Mouse (Mus musculus): ENCODE data around the gene Elovl5.

Elovl5 gene

GRCm38 (mm10) chr9:77917074-77917621 lies at the start of gene Elovl5:
Gene Elovl5 (plus strand): TSS chr9:77917364.
- DNase-seq (ENCODE audit: low read depth, low spot score) = peak; percentile 92

DNA sequence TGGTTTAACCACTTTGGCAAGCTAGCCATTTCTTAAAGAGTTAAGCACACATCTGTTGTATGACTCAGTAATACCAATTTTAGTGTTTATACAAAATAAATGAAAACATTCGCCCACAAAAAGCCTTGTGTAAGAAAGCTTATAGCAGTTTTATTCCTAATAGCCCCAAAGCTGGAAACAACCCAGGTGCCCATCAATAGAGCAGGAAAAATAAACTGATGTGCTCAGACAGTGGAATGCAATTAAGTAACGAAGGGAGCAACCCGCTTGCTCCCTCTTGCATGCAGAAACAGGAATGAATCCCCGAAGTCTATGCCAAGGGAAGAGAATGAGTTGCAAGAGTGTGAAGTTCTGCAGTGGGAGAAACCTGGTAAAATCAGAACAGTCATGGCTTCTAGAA lies 25.7 kb upstream of the Elovl5 start:
- no peak for DNase-seq (ENCODE audit: low read depth, low spot score)

GRCm38 (mm10) chr9:77898551-77898950 lies 18.6 kb upstream of the Elovl5 start:
- DNase-seq (ENCODE audit: low read depth, low spot score) = no peak

DNA sequence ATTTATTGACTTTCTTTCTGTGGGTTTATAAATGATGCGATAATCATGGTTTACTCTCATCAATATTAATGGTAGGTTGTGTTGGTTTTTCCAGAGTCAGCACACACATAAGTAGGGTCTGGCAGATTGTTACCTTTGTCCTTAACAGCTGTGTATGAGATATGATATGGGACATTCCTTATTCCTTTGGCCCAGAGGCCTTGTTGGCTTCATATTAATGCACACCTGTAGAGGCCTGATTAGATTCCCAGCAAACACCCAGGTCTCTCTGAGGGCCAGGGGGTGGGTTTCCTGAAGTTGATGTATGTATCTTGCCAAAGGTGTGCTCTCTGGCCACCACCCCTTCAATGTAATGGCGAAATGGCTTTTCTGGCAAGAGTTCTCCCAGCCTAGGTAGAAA lies 13.0 kb upstream of the Elovl5 start:
- DNase-seq (ENCODE audit: low read depth, low spot score) = no peak

DNA sequence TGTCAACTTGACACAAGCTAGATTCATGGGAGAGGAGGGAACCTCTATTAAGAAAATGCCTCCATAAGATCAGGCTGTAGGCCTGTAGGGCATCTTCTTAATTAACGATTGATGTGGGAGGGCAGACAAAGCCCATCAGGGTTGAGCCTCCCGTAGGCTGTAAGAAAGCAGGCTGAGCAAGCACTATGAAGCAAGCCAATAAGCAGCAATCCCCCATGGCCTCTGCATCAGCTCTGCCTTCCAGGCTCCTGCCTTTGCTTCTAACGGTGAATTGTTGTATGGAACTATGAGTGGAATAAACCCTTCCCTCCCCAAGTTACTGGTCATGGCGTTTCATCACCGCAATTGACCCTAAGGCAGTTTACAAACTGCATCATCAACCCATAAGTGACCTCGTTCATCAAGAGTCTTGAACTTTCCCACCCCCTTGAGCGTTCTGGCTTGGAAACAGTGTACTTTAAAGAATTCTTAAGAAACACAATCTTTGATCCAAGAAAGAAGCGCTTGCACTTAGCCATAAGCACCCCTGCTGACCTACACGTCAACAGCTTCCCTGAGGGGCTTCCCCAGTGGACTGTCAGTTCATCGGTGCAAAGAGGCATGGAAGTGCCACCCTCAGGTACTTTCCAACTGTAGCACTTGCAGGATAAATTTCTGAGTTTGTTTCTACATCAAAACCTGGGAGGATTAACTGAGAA lies 7.4 kb upstream of the Elovl5 start:
- DNase-seq (ENCODE audit: low read depth, low spot score) = no peak

DNA sequence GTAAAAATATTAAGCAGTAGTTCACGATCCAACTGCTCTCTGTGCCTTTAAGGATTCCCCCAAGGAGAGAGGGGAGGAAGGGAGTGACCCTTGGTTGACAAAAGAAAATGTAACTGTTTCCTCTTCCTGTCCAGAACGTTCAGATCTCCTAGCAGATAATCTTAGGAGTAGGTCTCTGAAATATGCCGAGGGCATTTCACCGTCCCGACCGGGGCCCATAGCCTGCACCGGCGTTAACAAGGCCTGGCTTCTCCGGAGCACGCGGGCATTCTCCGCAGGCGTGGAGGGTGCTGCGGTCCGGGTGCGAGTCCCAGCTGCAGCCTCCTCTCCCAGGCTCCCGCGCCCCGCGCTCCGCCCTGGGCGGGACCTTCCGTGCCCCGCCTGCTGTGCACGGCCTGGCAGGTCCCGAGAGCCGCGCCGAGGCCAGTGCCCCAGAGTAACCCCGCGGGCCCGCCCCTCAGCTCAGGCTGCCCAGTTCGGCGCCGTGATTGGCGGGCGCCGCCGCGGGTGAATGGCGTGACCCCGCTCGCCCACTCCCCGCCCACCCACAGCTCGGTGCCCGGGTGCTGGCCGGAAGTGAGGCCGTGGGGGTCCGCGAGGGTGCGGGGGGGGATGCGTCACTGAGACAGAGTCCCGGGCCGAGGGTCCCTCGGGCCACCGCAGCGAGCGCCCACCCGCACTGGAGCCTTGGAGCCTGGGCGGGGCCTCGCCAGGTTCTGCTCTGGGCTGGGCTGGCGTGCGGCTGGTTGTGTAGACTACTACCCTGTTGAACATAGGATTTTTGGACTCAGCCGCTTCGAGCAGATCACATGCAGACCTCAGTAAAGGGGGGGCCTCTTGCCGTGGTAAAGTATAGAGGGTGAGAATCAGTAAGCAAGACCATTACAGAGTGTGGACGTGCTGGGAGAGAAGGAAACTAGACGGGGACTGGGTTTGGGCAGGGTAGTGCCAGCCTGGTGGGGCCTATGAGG lies 6.6 kb upstream of the Elovl5 start:
- peak; percentile 52 for DNase-seq (ENCODE audit: low read depth, low spot score)

- DNase-seq (ENCODE audit: low read depth, low spot score) = no peak
Measured at GRCm38 (mm10) chr9:77911508-77912229, 5.5 kb upstream of the Elovl5 start.

DNA sequence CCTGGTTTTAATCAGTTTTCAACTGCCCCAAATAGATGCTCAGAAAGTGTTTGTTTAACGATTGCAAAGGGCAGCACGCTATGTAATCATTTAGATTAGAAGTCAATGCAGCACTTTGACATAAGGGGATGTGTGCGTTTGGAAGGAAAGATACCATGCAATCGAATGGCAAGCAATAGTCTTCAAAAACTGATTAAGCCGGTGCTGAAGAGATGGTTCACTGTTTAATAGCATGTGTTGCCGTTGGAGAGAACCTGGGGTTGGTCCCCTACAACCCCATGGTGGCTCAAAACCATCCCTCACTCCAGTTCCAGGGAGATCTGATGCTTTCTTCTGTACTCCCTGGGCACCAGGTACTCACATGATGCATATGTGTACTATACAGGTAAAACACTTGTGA lies 4.9 kb upstream of the Elovl5 start:
- no peak for DNase-seq (ENCODE audit: low read depth, low spot score)

- DNase-seq (ENCODE audit: low read depth, low spot score) = no peak
Measured at GRCm38 (mm10) chr9:77914616-77915015, 2.5 kb upstream of the Elovl5 start.

GRCm38 (mm10) chr9:77915791-77916190 lies 1.4 kb upstream of the Elovl5 start:
- no peak for DNase-seq (ENCODE audit: low read depth, low spot score)

- DNase-seq (ENCODE audit: low read depth, low spot score) = no peak
Measured at GRCm38 (mm10) chr9:77917622-77918131, 513 bp downstream of the Elovl5 start.

DNA sequence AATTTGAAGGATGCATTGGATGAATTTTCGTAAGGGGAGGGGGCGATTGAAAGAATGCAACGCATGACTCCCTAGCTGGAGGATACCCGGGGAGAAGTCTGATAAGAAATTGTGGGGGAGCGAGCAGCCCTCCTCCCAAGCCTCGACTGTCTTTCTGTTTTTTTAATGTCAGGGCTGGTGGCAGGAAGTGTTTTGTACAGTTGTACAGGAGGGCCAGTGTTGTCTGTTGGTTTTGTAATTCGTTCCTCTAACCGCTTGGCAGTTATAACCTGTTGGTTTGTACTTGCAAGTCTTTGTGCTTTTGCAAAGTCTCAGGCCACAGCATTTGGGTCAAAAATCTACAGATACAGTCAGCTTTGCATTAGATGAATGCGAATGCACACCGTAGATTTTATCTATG lies 1.0 kb downstream of the Elovl5 start:
- no peak for DNase-seq (ENCODE audit: low read depth, low spot score)

DNA sequence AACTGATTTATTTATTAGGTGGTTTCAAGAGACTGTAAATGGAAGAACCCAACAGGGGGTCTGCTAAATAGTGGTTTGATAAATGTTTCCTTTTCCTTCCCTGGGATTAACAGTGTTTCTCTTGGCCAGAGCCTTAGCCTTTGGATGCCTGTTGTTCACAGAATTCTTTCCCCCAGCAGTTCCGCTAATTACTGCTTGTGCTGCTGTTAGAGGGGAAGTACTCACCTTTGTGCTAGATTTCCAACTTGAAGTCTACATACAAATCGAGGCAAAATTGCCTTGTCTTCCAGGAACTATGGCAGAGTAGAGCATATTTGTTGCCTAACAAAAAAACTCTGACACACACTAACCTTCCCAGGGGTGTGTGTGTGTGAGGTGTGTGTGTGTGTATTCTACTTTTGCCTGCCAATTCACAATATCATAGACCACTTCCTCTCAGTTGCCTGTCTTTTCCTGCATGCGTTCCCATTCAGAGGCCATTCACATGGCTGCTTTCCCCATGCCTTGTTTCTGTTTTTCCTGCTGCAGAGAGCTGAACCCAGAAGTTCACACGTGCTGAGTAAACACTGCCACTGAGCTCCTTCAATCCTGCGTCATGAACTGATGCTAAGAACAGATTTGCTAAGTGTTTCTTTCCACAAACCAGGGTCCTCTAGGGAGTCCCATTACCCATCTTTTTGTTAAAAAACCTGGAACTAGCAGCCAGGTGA lies 2.0 kb downstream of the Elovl5 start:
- no peak for DNase-seq (ENCODE audit: low read depth, low spot score)

GRCm38 (mm10) chr9:77920481-77920880 lies 3.3 kb downstream of the Elovl5 start:
- DNase-seq (ENCODE audit: low read depth, low spot score) = no peak

- DNase-seq (ENCODE audit: low read depth, low spot score) = no peak
Measured at GRCm38 (mm10) chr9:77921366-77922260, 4.4 kb downstream of the Elovl5 start.

DNA sequence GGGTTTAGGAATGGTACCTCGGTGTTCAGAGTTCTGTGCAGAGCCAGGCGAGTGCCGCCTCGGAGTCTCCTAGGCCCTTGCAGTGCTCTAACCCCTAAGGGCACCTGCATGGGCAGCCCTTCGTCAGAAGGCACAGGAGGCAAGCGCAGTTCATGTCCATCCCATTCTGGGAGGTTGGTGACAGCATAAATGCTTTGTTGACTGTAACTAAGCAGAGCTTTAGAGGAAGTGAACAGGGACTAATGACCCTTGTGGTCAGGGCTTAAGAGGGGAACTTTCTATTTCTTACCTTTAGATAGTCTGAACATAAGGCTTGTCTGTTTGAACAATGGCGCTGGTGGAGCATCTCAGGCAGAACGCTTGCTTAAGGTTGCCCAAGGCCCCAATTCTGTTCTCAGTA lies 6.6 kb downstream of the Elovl5 start:
- no peak for DNase-seq (ENCODE audit: low read depth, low spot score)

- no peak for DNase-seq (ENCODE audit: low read depth, low spot score)
Measured at GRCm38 (mm10) chr9:77924199-77924598, 7.0 kb downstream of the Elovl5 start.

DNA sequence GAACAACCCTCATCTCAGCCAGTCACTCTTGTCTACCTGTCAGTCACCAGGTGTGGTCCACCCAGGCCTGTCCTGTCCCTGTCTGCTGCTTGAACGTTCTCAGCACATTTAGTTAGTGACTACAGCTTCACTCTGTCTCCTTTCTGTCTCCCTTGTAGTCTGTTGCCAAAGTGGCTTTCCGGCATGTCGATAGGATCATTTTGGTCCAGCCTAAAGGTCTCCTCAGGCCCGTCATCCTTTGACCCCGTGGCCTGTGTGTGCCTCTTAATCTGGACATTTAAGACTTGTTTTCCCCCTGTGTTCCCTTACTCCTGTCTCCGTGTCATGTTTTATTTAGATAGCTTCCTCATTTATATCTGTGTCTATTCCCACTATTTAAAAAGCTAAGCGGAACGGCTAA lies 9.0 kb downstream of the Elovl5 start:
- DNase-seq (ENCODE audit: low read depth, low spot score) = no peak

GRCm38 (mm10) chr9:77926911-77927310 lies 9.7 kb downstream of the Elovl5 start:
- no peak for DNase-seq (ENCODE audit: low read depth, low spot score)

DNA sequence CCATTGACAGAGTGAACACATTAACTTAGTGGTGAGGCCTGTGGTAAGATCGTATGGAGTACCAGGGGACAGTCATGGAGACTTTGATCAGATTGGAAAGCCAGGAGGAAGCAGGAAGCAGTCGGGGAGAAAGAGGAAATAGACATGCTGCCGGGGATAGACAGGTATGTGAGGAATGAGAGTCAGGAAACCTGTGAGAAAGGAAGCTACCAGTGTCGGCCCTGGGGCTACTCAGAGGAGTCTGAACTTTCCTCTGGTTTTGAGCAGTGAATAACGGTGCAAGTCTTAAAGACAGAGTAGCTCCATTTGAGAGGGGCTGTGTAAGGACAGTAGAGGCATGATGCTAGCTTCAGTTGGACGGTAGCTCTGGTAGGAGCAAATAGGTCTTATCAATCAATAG lies 10.3 kb downstream of the Elovl5 start:
- DNase-seq (ENCODE audit: low read depth, low spot score) = no peak

Data from brain, embryonic 18.5 days (tissue).